Mouse (Mus musculus): ENCODE data around the gene Olfr1128.
"Not testable (repeated sequence)": the region's sequence is repeated elsewhere in the genome, so short reads cannot be mapped to it uniquely, and the experiment has no call there.

Olfr1128 gene

DNA sequence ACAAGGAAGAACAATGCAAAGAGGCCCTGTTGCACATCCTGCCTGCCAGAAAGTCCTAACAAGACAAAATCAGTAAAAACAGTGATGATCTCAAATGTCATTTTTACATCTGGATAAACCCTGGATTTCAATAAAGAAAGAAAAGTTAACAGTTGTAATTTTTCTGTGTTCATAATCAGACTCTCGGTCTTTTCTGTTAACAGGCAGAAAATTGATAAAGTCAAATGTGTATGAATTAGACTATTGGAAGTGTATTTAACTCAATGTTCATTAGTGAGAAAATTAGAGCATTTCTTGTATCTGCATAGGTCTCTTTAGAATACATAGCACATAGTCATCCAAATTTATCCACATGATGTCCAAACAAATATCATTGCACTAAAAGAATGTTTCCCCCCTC is at the start of gene Olfr1128:
Olfr1128 (minus strand) TSS at position 101 of the 400 bp plus-strand sequence.
- DNase-seq = no peak

DNA sequence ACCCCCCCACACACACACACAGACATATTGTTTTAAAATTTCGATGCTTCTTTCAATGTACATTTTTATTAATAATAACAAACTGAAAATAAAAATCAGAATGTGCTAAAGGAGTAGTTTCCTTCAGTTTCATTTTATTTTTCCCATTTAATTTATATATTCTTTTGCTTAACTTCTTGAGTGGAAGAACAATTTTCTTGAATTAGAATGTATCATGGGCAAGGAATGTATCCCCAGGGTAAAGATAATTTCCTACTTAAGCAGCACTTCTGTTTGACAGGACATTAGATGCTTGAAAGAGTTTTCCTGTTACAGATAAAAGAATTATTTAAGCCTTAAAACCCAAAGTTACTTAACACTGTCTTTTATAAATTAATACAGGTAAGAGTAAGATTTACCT is 28.3 kb upstream of the Olfr1128 start, which contains the start of gene Olfr1129:
Olfr1129 (plus strand) TSS at position 301 of the 400 bp plus-strand sequence.
- not testable (repeated sequence) for DNase-seq

DNA sequence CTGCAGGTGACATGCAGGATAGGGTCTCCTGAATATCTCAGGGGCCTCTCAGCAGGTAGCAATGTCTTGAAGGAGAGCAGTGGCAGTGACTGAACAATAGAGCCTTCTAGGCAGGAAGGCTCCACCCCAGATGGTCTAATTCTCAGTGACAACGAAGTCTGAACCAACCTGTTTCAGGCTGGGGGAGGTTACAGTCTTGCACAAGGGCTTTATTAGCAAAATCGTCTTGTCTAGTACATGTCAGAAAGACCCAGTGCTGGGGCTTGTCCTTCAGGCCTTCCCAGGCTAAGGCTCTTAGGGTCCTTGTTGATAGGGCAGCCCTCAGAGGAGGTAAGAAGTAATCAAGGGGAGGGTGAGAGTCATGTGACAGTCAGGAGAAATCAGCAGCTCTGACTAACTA is 10.5 kb downstream of the Olfr1128 start:
- no peak for DNase-seq

DNA sequence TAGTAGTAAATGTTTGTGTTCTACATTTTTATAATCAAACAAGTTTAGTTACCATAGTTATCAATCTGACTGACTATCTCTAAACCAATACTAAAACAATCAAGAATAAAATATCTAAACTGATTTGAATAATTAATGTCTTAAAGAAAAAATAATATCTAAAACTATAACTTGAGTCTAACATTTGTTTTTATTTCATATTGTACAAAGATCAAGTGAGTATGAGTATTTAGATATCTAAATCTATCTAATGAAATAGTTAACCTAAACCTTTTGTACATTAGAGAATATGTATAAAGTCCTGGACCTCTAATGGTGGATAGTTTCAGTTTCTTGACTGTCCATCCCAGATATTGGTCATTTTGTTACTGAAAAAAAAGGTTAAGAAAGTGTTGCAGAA is 13.8 kb downstream of the Olfr1128 start, which contains the start of gene Olfr153:
Olfr153 (plus strand) TSS at position 301 of the 400 bp plus-strand sequence.
- DNase-seq = no peak

DNA sequence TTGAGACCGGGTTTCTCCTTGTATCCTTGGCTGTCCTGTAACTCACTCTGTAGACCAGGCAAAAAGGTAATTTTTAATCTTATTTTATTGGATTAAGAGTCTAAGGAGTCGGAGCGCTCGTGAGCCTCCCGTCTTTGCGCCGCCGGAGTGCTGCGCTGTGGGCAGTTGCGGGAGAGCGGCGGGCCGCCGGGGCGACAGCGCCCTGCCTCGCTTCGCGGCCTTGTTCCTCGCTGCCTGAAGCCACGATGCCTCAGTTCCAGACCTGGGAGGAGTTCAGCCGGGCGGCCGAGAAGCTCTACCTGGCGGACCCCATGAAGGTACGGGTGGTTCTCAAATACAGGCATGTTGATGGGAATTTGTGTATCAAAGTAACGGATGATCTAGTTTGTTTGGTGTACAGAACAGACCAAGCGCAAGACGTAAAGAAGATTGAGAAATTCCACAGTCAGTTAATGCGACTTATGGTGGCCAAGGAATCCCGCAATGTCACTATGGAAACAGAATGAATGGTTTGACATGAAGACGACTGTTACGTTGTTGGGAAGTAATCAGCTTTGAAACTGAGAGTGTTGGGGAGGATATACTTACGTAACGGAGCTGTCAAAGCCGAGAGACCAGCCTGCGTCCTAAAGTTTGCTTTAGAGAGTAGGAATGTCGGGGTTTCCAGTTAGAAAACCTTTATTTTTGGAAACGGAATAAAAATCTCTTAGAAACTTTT is 19.3 kb downstream of the Olfr1128 start:
- DNase-seq = not testable (repeated sequence)

DNA sequence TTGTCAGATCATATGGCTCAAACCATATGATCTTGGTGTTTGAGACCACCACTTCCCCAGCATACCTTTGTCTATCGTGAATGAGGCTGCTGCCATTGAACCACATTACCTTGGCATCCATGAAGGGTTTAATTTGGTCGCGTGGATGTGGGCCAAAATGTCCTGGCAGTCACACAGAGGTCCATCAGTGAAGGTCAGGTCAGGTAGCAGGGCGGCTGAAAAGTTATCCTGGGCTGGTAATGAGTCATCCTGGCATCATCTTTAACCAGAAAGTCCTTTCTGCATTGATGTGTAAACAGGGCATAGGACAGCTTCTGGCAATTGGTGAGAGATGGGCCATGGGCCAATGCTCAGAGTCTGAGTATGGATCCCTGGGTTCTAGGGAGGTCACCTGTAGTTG is 24.7 kb downstream of the Olfr1128 start:
- DNase-seq = no peak

DNA sequence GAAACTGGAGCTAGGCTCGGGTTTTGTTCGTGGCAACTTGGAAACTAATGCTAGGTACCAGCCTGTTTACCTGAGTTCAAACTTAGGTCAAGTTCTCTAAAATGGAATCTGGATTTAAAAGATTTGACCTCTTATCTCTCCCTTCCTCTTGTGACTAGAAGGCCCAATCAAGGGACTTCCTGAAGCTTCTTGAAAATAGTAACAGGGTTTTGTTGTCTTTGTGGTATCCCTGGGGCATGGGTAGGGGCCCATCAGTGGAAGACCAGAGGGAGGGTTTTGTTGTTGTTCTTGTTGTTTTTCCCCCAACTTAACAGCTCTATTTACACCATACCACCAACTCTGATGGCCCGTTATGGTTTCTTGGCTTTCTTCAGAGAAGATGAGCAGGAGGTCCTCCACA is 28.8 kb downstream of the Olfr1128 start:
- no peak for DNase-seq

DNA sequence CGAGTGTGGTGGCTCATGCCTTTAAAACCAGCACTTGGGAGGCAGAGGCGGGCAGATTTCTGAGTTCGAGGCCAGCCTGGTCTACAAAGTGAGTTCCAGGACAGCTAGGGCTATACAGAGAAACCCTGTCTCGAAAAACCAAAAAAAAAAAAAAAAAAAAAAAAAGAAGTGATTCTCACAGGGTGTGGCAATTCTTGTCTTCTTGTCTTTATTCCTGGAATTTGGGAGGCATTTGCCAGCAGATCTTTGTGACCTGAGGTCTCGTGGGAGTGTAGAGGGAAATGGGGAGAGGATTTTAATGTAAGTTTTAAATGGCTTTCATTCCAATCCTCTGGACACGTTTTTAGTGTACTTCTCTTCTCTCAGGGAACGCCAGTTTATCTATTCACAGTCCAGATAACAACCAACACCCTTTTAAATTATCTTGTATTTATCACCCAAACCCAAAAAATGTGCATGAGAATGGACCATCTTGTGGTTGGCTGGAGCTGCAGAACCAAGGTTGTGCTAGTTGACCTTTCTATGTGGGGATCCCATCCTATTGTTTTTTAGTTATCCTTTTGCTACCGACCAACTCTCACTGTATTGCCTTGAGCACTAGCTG is 29.8 kb downstream of the Olfr1128 start:
- DNase-seq = no peak

DNA sequence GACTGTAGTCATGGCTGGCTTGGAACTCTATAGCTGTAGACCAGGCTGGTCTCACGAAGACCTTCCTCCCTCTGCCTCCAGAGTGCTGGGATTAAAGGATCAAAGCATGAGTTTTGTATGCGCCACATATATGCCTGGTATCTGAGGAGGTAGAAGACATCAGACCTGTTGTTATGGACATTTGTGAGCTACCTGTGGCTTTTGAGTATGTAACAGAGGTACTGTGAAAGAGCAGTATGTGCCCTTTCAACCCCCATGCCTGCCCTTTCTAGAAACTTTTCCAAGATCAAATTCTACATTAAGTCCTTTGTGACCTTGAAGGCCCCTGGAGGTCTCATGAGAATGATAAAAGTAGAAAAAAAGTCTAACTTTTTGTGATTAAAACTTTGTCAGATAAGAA is 30.3 kb downstream of the Olfr1128 start:
- DNase-seq = no peak

DNA sequence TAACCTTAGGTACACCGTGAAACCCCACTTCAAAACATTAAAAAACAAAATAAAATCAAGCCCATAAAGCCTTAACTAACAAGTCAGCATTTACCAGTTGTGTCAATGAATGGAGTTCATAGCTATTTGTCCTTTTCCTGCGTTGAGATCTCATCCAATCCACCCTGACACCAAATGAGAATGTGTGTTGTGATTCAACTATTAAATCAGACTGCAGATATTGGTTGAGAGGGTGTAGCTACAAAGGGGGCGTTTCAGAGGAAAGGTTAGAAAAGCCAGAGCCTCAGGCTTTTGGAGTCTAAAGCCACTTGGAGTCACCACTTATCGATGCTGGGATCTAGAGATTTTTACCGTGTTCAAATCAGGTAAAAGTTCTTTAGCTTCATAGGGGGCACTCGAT is 39.1 kb downstream of the Olfr1128 start, which contains the start of gene Pramel6:
Pramel6 (plus strand) TSS at position 301 of the 400 bp plus-strand sequence.
- no peak for DNase-seq

DNA sequence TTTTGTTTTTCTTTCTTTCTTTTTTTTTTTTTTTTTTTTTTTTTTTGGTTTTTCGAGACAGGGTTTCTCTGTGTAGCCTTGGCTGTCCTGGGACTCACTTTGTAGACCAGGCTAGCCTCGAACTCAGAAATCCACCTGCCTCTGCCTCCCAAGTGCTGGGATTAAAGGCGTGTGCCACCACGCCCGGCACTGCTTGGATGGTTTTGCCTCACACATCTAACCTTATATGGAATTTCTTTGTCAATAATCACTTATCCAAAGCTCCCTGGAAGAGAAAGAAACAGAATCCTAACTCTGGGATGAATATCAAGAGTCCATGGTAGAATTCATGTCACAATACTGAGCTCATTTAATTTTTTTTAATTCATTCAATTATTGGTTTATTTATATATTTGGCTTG is 48.3 kb downstream of the Olfr1128 start, which contains the start of gene Pramel7:
Pramel7 (minus strand) TSS at position 101 of the 400 bp plus-strand sequence.
- not testable (repeated sequence) for DNase-seq
